Mouse (Mus musculus) left cerebral cortex, adult 8-10 months (tissue): ENCODE measurements around the gene Fry. TPM values are rescaled to one million over a fixed set of nuclear protein-coding genes. Genes with fewer than 3 reads are reported as not detected.

Experiments used
- DNase-seq, 2 experiments: peaks; one replicate each; pipeline ENCODE4 v3.0.0; 2022; ENCODE audit warnings: low spot score in 2 of 2
- total RNA-seq, 4 experiments: library from RNA; stranded (reverse); gene quantifications; 2 replicates each; pipeline ENCODE4 v1.2.4; 2022

Gene Fry
- total RNA-seq, 4 experiments from 2014 or later = 162 to 210 (median 176) TPM

DNA sequence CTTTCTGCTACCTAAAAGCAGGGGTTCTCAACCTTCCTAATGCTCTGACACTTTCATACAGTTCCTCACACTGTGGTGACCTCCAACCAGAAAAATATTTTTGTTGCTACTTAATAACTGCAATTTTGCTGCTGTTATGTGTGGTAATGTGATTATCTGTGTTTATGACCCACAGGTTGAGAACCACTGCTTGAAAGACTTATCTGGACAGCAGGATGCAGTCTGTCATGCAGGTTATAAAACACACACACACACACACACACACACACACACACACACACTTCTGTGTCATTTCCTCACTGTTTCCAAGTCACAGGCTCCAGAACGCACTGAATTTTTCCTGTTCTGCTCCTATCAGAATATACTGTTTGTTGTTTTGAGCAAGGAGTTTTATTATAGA lies 395.6 kb downstream of the Fry start:
- DNase-seq = no peak

GRCm38 (mm10) chr5:150518064-150518463 lies 399.6 kb downstream of the Fry start, which contains the start of gene Zar1l:
TSS of gene Zar1l (minus strand) at chr5:150518164.
- DNase-seq = no peak

- DNase-seq = no peak
Observed at GRCm38 (mm10) chr5:150519551-150519950, 401.1 kb downstream of the Fry start.

DNA sequence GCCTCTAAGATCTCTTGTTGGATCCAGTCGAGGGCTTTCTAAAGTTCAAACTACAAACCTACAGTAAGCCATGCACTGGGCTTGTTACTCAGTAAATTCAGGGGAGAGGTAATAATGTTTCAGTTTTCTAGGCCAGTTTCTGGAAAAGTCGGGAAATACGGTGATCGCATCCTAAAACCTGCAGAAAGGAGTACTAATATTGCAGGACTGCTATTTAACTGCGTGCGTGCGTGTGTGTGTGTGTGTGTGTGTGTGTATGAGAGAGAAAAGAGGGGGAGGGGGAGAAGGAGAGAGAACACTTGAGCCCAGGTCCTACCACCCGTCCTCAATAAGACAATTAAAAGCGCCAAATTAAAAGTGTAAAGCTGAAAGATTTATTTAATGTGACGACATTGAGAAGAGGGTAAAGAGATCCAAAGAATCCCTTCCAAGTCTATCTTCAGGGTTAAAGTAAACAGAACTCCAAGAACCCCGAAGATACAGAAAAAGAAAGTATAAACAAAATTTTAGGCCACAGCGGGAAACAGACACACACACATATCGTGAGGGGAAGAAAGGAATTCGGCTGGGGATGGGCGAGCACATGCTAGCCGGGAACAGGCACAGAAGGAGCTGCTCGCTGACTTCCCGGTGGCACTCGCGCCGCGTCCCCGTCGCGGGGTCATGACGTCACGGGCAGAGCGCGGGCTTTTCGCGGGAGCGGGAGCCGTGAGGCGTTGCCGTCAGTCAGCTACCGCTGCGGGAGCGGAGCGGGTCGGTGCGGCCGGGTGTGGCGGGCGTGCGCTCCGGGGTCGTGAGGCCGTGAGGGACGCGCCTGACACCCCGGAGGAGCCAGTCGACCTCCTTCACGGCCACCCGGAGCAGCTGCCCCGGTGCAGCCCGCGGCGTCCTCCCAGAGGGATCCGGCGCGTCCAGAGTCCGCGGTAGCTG lies 403.8 kb downstream of the Fry start, which contains the start of gene Brca2:
Brca2 (plus strand) TSS at position 694 of the 930 bp plus-strand sequence.
- DNase-seq = peak; percentile 80 to 88

GRCm38 (mm10) chr5:150522867-150523234 lies 404.4 kb downstream of the Fry start:
- no peak for DNase-seq

DNA sequence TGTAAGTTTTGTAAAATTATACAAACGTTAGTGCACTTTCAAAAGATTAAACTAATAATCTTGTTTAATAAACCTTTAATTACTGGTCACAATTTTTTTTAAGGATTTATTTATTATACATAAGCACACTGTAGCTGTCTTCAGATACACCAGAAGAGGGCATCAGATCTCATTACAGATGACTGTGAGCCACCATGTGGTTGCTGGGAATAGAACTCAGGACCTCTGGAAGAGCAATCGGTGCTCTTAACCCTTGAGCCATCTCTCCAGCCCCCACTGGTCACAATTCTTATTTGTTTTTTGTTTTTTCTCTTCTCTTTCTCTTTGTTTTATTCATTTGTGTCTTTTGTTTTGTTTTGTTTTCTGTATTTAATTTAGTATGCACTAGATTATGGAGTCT lies 406.8 kb downstream of the Fry start:
- no peak for DNase-seq

DNA sequence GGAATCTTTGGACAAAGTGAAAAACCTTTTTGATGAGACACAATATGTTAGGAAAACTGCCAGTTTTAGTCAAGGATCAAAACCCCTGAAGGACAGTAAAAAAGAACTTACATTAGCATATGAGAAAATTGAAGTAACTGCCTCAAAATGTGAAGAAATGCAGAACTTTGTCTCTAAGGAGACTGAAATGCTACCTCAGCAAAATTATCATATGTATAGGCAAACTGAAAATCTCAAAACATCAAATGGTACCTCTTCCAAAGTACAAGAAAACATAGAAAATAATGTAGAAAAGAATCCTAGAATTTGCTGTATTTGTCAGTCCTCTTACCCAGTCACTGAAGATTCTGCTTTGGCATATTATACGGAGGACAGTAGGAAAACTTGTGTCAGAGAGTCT lies 422.9 kb downstream of the Fry start:
- no peak for DNase-seq

DNA sequence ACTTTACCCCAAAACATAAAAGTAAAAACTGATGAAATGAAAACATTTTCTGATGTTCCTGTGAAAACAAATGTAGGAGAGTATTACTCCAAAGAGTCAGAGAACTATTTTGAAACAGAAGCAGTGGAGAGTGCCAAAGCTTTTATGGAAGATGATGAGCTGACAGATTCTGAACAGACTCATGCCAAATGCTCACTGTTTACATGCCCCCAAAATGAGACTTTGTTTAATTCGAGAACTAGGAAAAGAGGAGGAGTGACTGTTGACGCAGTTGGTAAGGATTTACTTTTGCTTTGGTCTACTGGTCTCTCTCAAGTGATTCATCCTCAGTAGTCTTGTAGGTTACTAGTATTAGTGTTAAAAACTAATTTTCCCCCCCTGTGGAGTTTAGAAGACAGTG lies 424.7 kb downstream of the Fry start:
- no peak for DNase-seq

Other genes with a start within 250 kb of the Fry start
- gene Rxfp2, start 100.0 kb upstream of the Fry start, total RNA-seq = 1 to 10 TPM in 3 of 4 experiments, under 1 TPM in 1; 0.61 to 1.4 (median 1.2) TPM